Mouse (Mus musculus) kidney, embryonic 16.5 days (tissue): ENCODE results near the gene Cd6. TPM values are rescaled to one million over a fixed set of nuclear protein-coding genes. Genes with fewer than 3 reads are reported as not detected.

Experiments used
- ATAC-seq: fragments of 200-750 bp; cut with Nextera tagmentation; 2 replicates; pipeline ENCODE4 v1.8.0; 2017; ENCODE audit warnings: moderate TSS enrichment; ENCODE audit not compliant: low FRiP score, low TSS enrichment
- H3K27ac ChIP-seq: fragments of 300-500 bp; sonication (generic); 2 replicates; pipeline ENCODE4 v1.5.1; 2014; ENCODE audit warnings: low read length
- H3K27me3 ChIP-seq: fragments of 300-500 bp; sonication (generic); 2 replicates; pipeline ENCODE4 v1.6.1; 2014; ENCODE audit warnings: low read length, control low read depth, mixed read lengths; ENCODE audit not compliant: insufficient read depth
- H3K36me3 ChIP-seq: fragments of 300-500 bp; sonication (generic); 2 replicates; pipeline ENCODE4 v1.6.1; 2014; ENCODE audit warnings: low read length, control low read depth, mixed read lengths; ENCODE audit not compliant: insufficient read depth
- H3K4me1 ChIP-seq: fragments of 300-500 bp; sonication (generic); 2 replicates; pipeline ENCODE4 v1.6.1; 2014; ENCODE audit warnings: low read length, control low read depth, mixed read lengths; ENCODE audit not compliant: insufficient read depth
- H3K4me2 ChIP-seq: fragments of 300-500 bp; sonication (generic); replicated peaks from 2 replicates; pipeline ENCODE4 v1.6.1; 2014; ENCODE audit warnings: low read depth, low read length
- H3K4me3 ChIP-seq: fragments of 300-500 bp; sonication (generic); 2 replicates; pipeline ENCODE4 v1.5.1; 2014; ENCODE audit warnings: mild to moderate bottlenecking, low read length
- H3K9ac ChIP-seq: fragments of 300-500 bp; sonication (generic); replicated peaks from 2 replicates; pipeline ENCODE4 v1.6.1; 2014; ENCODE audit warnings: low read length
- H3K9me3 ChIP-seq: fragments of 300-500 bp; sonication (generic); 2 replicates; pipeline ENCODE4 v1.6.1; 2016; ENCODE audit warnings: low read length, control low read depth
- WGBS: fragments of 180-500 bp; shearing (Covaris S2); extraction: QIAGEN DNeasy Blood & Tissue Kit; methylation state at CpG from one replicate; pipeline ENCODE4 v1.1.7; 2014; 5-methylcytosine and 5-hydroxymethylcytosine counted together
- polyA plus RNA-seq: library from polyadenylated mRNA; unstranded; fragments of >200 nt; fragmentation: Nextera tagmentation; extraction: Ambion mirVana; gene quantifications from 2 replicates; pipeline ENCODE4 v1.2.1, GENCODE M21; 2015

The Cd6 gene
- polyA plus RNA-seq, 1 experiment from 2014 or later: not detected

GRCm38 (mm10) chr19:10808524-10809233, 21.2 kb downstream of the Cd6 start:
- Histone ChIP-seq H3K4me1 (no peaks in the 10 kb centered on the region), H3K4me2 (no peak overlapping the region), H3K4me3 (no peak overlapping the region), H3K36me3 (no peaks in the 10 kb centered on the region), H3K9ac (no peak overlapping the region), H3K27ac (no peak overlapping the region), H3K9me3 (no peaks in the 10 kb centered on the region), H3K27me3 (no peaks in the 10 kb centered on the region)
- ATAC-seq: no peak
- 89% methylated on average over 12 of the region's 12 CpGs for WGBS

- no peaks in the 10 kb centered on the region for H3K4me1 ChIP-seq
- no peaks in the 10 kb centered on the region for H3K27me3 ChIP-seq
- no peaks in the 10 kb centered on the region for H3K36me3 ChIP-seq
- H3K9me3 ChIP-seq: no peaks in the 10 kb centered on the region
- no peak overlapping the region for H3K4me2 ChIP-seq
- ATAC-seq: no peak
- no peak overlapping the region for H3K27ac ChIP-seq
- 79% methylated on average over 11 of the region's 11 CpGs for WGBS
- H3K4me3 ChIP-seq: no peak overlapping the region
- H3K9ac ChIP-seq: no peak overlapping the region
These were observed 24.1 kb downstream of the Cd6 start for GRCm38 (mm10) chr19:10805661-10806285.

GRCm38 (mm10) chr19:10804850-10805660, 24.8 kb downstream of the Cd6 start:
- Histone ChIP-seq H3K36me3 (no peaks in the 10 kb centered on the region), H3K4me1 (no peaks in the 10 kb centered on the region), H3K4me3 (no peak overlapping the region), H3K27me3 (no peaks in the 10 kb centered on the region), H3K27ac (no peak overlapping the region), H3K4me2 (no peak overlapping the region), H3K9me3 (no peaks in the 10 kb centered on the region), H3K9ac (no peak overlapping the region)
- WGBS: 80% methylated on average over 2 of the region's 2 CpGs
- no peak for ATAC-seq

GRCm38 (mm10) chr19:10803751-10804150, 26.1 kb downstream of the Cd6 start:
- no peak overlapping the region for H3K27ac ChIP-seq
- no peak overlapping the region for H3K4me2 ChIP-seq
- ATAC-seq: no peak
- no peaks in the 10 kb centered on the region for H3K36me3 ChIP-seq
- no peak overlapping the region for H3K4me3 ChIP-seq
- no peak overlapping the region for H3K9ac ChIP-seq
- no peaks in the 10 kb centered on the region for H3K9me3 ChIP-seq
- H3K4me1 ChIP-seq: no peaks in the 10 kb centered on the region
- no peaks in the 10 kb centered on the region for H3K27me3 ChIP-seq
- 77% methylated on average over 5 of the region's 5 CpGs for WGBS

- no peaks in the 10 kb centered on the region for H3K9me3 ChIP-seq
- no peaks in the 10 kb centered on the region for H3K27me3 ChIP-seq
- H3K4me1 ChIP-seq: no peaks in the 10 kb centered on the region
- ATAC-seq: no peak
- 84% methylated on average over 6 of the region's 6 CpGs for WGBS
- H3K36me3 ChIP-seq: no peaks in the 10 kb centered on the region
- H3K4me3 ChIP-seq: no peak overlapping the region
- H3K9ac ChIP-seq: no peak overlapping the region
- no peak overlapping the region for H3K4me2 ChIP-seq
- no peak overlapping the region for H3K27ac ChIP-seq
These were observed 28.0 kb downstream of the Cd6 start for GRCm38 (mm10) chr19:10801906-10802305.

GRCm38 (mm10) chr19:10801070-10801469, 28.8 kb downstream of the Cd6 start:
- H3K36me3 ChIP-seq: no peaks in the 10 kb centered on the region
- no peak for ATAC-seq
- 76% methylated on average over 6 of the region's 6 CpGs for WGBS
- no peaks in the 10 kb centered on the region for H3K9me3 ChIP-seq
- H3K9ac ChIP-seq: no peak overlapping the region
- no peak overlapping the region for H3K27ac ChIP-seq
- no peaks in the 10 kb centered on the region for H3K27me3 ChIP-seq
- no peaks in the 10 kb centered on the region for H3K4me1 ChIP-seq
- no peak overlapping the region for H3K4me2 ChIP-seq
- no peak overlapping the region for H3K4me3 ChIP-seq

GRCm38 (mm10) chr19:10799155-10799554, 30.7 kb downstream of the Cd6 start:
- Histone ChIP-seq H3K4me3 (no peak overlapping the region), H3K27ac (no peak overlapping the region), H3K27me3 (no peaks in the 10 kb centered on the region), H3K9me3 (no peaks in the 10 kb centered on the region), H3K4me1 (no peaks in the 10 kb centered on the region), H3K4me2 (no peak overlapping the region), H3K36me3 (no peaks in the 10 kb centered on the region), H3K9ac (no peak overlapping the region)
- 87% methylated on average over 17 of the region's 17 CpGs for WGBS
- no peak for ATAC-seq

- no peak for ATAC-seq
- H3K4me3 ChIP-seq: no peak overlapping the region
- H3K27ac ChIP-seq: no peak overlapping the region
- no peak overlapping the region for H3K9ac ChIP-seq
- H3K4me2 ChIP-seq: no peak overlapping the region
- H3K27me3 ChIP-seq: no peaks in the 10 kb centered on the region
- 70% methylated on average over 10 of the region's 10 CpGs for WGBS
- no peaks in the 10 kb centered on the region for H3K9me3 ChIP-seq
- no peaks in the 10 kb centered on the region for H3K36me3 ChIP-seq
- no peaks in the 10 kb centered on the region for H3K4me1 ChIP-seq
These were observed 31.3 kb downstream of the Cd6 start for GRCm38 (mm10) chr19:10798576-10798975.

GRCm38 (mm10) chr19:10794916-10795315, 34.9 kb downstream of the Cd6 start:
- ATAC-seq: no peak
- no peak overlapping the region for H3K27ac ChIP-seq
- no peak overlapping the region for H3K9ac ChIP-seq

GRCm38 (mm10) chr19:10793044-10793443, 36.8 kb downstream of the Cd6 start:
- Histone ChIP-seq H3K36me3 (no peaks in the 10 kb centered on the region), H3K9ac (no peak overlapping the region), H3K4me2 (no peak overlapping the region), H3K9me3 (no peaks in the 10 kb centered on the region), H3K4me1 (no peaks in the 10 kb centered on the region), H3K27me3 (no peaks in the 10 kb centered on the region), H3K4me3 (no peak overlapping the region), H3K27ac (no peak overlapping the region)
- ATAC-seq: no peak
- WGBS: 44% methylated on average over 3 of the region's 3 CpGs

More at GRCm38 (mm10) chr19:10794916-10795315, 34.9 kb downstream of the Cd6 start:
- Histone ChIP-seq H3K27me3 (no peaks in the 10 kb centered on the region), H3K4me3 (no peak overlapping the region), H3K4me2 (no peak overlapping the region), H3K9me3 (no peaks in the 10 kb centered on the region), H3K36me3 (no peaks in the 10 kb centered on the region), H3K4me1 (no peaks in the 10 kb centered on the region)
- WGBS: 96% methylated on average over 1 of the region's 1 CpGs
